Mouse (Mus musculus) E14TG2a.4 (cell line): ENCODE measurements around the gene Actr8.

Experiments
- CTCF ChIP-seq: conservative IDR thresholded peaks from 2 replicates; pipeline ENCODE4 v1.5.1; 2014; ENCODE audit warnings: low read length
- NANOG ChIP-seq: IDR thresholded peaks from 2 replicates; pipeline ENCODE4 v1.6.1; 2014; ENCODE audit warnings: borderline replicate concordance, low read length, mixed read lengths

DNA sequence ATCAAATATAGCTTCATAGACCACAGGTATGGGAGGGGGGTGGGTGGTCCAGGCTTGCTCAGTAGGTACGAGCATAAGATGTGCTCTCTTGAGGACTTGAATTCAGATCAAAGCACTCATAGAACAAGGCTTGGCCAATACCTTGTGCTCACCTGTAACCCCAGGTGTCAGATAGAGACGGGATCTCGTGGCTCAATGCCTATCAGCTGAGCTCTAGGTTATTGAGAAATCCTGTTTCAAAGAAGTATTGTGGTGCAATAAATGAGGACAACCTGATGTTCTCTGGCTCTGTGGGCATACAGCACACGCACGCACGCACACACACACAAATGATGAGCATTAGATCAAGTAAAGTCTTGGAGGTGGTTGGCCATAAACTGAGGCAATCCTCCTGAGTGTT, 1.2 kb upstream of the Actr8 start:
- TF ChIP-seq NANOG (no peak), CTCF (no peak)
